Mouse (Mus musculus) urinary bladder, postnatal 0 days (tissue): ENCODE data around the gene Gm28079. TPM values are rescaled to one million over a fixed set of nuclear protein-coding genes. Genes with fewer than 3 reads are reported as not detected.

Source experiments
- polyA plus RNA-seq: library from polyadenylated mRNA; unstranded; fragments of >200 nt; fragmentation: Nextera tagmentation; extraction: Ambion mirVana; gene quantifications from 2 replicates; pipeline ENCODE4 v1.2.1, GENCODE M21; 2015

Gene Gm28079
- not detected in 2 replicates for polyA plus RNA-seq

GRCm38 (mm10) chrY:70014799-70015198, at the start of gene Gm28079:
Gene Gm28079, minus strand, starts transcription at chrY:70014899.

